Comparison of ENCODE assay signal across 24 mouse cellular contexts in the genomic region with DNA sequence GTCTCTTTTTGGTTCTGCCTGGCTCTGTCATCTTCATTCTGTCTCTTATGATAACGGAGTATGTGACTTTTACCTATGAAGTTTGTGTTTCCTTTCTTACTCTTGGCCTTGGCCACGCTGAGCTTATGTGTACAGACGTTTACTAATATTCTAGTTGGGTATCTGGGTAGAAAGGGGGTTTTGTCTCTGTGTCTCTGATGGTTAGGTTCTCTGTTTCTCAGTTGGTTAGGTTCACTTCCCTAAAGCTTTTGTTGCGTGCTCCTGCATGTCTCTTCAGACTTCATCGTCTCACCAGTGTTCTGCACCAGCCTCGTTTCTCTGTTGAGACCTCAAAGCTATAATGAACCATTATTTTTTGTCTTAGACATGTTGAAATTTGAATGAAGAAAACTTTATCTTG. TPM values are rescaled to one million over a fixed set of nuclear protein-coding genes. Genes with fewer than 3 reads are reported as not detected.
DNase-seq lines count a peak whose midpoint lies in the region; ATAC-seq and TF ChIP-seq lines count a peak whose summit lies in the region.
"Had no signal": no experiment of that assay in that cellular context is flagged by ENCODE, and none has a peak within 500 bp of the region (broad histone marks: within the 10 kb centered on the region; RNA-seq: fewer than 3 reads in every experiment).

No protein-coding gene starts in this region.

- peak overlapping the region; percentile 63; the same call in 1 of the 2 replicates for H3K27ac ChIP-seq in spleen, adult 2 months (ENCODE audit: insufficient read depth, low read length)
- H3K27ac ChIP-seq: forebrain, embryonic 10.5 days; forebrain, embryonic 13.5 days; gastrocnemius, adult 2 months; heart, embryonic 13.5 days; hindbrain, embryonic 14.5 days; hindbrain, postnatal 0 days had no signal

- TF ChIP-seq CTCF in spleen, adult 2 months (IDR thresholded peaks at IDR 0.05; ENCODE audit: extremely low read depth, insufficient read depth, insufficient read length, insufficient replicate concordance) = no peak

- WGBS in spleen, adult 2 months = 47% methylated on average over 6 of the region's 6 CpGs

- H3K27me3 ChIP-seq in spleen, adult 2 months (ENCODE audit: control insufficient read depth, insufficient read depth, low read length) = no peaks in the 10 kb centered on the region
- H3K27me3 ChIP-seq: forebrain, embryonic 13.5 days; heart, embryonic 13.5 days; Patski had no signal

- H3K4me3 ChIP-seq in spleen, adult 2 months (ENCODE audit: extremely low read depth, insufficient read depth, insufficient read length) = no peak overlapping the region
- H3K4me3 ChIP-seq: forebrain, embryonic 10.5 days; forebrain, embryonic 13.5 days; gastrocnemius, adult 2 months; heart, embryonic 13.5 days had no signal

- TF ChIP-seq POLR2A in spleen, adult 2 months (IDR thresholded peaks at IDR 0.05; ENCODE audit: low read depth, low read length) = no peak

- peak in 1 of 2 experiments; percentile 32 for DNase-seq in spleen, adult 2 months (ENCODE audit: low read depth in 1 of 2, low spot score in 2 of 2)
- no peak for DNase-seq in spleen, adult 12 weeks (ENCODE audit: low spot score)
- peak; percentile 47 for DNase-seq in B cell, adult 2 months
- DNase-seq in frontal cortex, postnatal 10 days (ENCODE audit: low spot score in 2 of 2) = no peak
- DNase-seq in thymus, postnatal 0 days (ENCODE audit: low spot score) = no peak
- no peak for DNase-seq in thymus, postnatal 14 days
- DNase-seq: adrenal gland, postnatal 10 days; adrenal gland, postnatal 36 days; cerebellum, adult 18-20 months; cerebellum, adult 9-10 months; cerebellum, postnatal 14 days; gastrocnemius, adult 2 months; gastrocnemius, postnatal 14 days; heart, adult 18-20 months; heart, postnatal 14 days; heart, postnatal 4 days had no signal

- peaks cover 6% of the 10 kb centered on the region for H3K4me1 ChIP-seq in spleen, adult 2 months (ENCODE audit: control insufficient read depth, insufficient read depth, insufficient read length)
- H3K4me1 ChIP-seq: forebrain, embryonic 10.5 days; forebrain, embryonic 13.5 days had no signal

- peaks cover 19% of the 10 kb centered on the region for H3K36me3 ChIP-seq in spleen, adult 2 months (ENCODE audit: control insufficient read depth, insufficient read depth, low read length)

- 0 out of 2 replicates have a peak, but pooled peaks have one; percentile 56 for ATAC-seq in monocyte, adult 5-6 weeks (replicated peaks; ENCODE audit: insufficient number of reproducible peaks, low FRiP score, low TSS enrichment, poor library complexity, severe bottlenecking)
- ATAC-seq: forebrain, embryonic 13.5 days; forebrain, embryonic 16.5 days; hindbrain, postnatal 0 days; Patski had no signal

RNA-seq across cellular contexts. Expression of a gene that starts 11.5 kb away (rescaled TPM):
- 3.9 and 9.5 TPM in 2 replicates for polyA plus RNA-seq in spleen, adult 2 months (2012; rRNA removed)
- total RNA-seq in monocyte, adult 5-6 weeks (2017) = 335 to 352 TPM (median 349 TPM) in 3 replicates
- 148 and 173 TPM in 2 replicates for polyA plus RNA-seq in thymus, postnatal 0 days (2015; fragmentation: Nextera tagmentation; extraction: Ambion mirVana)

RNA-seq across cellular contexts. Expression of a gene that starts 11.6 kb away (rescaled TPM):
- polyA plus RNA-seq in spleen, adult 2 months (2012; rRNA removed) = 0.28 and 0.33 TPM in 2 replicates
- total RNA-seq in monocyte, adult 5-6 weeks (2017) = 2.5 to 4.9 TPM (median 3.6 TPM) in 3 replicates
- polyA plus RNA-seq in thymus, postnatal 0 days (2015; fragmentation: Nextera tagmentation; extraction: Ambion mirVana) = 6.5 and 7.5 TPM in 2 replicates

Comparison
In these comparisons a context has a peak if more than half of its experiments do, and no peak if none do; other contexts are left out.
1. DNase-seq: peak in B cell, adult 2 months (2 of 2); none in spleen, adult 12 weeks (single experiment), frontal cortex, postnatal 10 days (0 of 2), thymus, postnatal 0 days (single experiment) and thymus, postnatal 14 days (single experiment).
2. RNA of a gene that starts 11.5 kb away (polyA plus RNA-seq): 148 to 173 TPM in thymus, postnatal 0 days; 3.9 to 9.5 TPM in spleen, adult 2 months; every median in the first group is over 10 times any median in the second.